Mouse (Mus musculus) myocyte (in vitro differentiated cells): Measurements from ENCODE around the gene Dag1.

Source experiments
- CEBPB ChIP-seq: IDR thresholded peaks from 2 replicates; pipeline ENCODE4 v1.6.1; 2011; ENCODE audit warnings: mild to moderate bottlenecking, moderate library complexity; ENCODE audit not compliant: poor library complexity, insufficient read depth, severe bottlenecking
- E2F4 ChIP-seq: IDR thresholded peaks from one replicate; pipeline ENCODE4 v1.6.1; 2011; ENCODE audit warnings: mild to moderate bottlenecking, control low read depth, moderate library complexity; ENCODE audit not compliant: insufficient read depth
- MAX ChIP-seq: IDR thresholded peaks from one replicate; pipeline ENCODE4 v1.6.1; 2011; ENCODE audit warnings: low read depth, mild to moderate bottlenecking, control low read depth
- MYOG ChIP-seq, 3 experiments: IDR thresholded peaks; one replicate each; pipeline ENCODE4 v1.6.1; 2011; ENCODE audit warnings: control low read depth in 2 of 3, low read depth in 2 of 3, mild to moderate bottlenecking in 2 of 3; ENCODE audit not compliant: insufficient read length in 2 of 3, control insufficient read depth in 1 of 3, insufficient read depth in 1 of 3
- POLR2A ChIP-seq: IDR thresholded peaks from one replicate; pipeline ENCODE4 v1.6.1; 2011; ENCODE audit warnings: low read depth, mild to moderate bottlenecking, control low read depth, moderate library complexity; ENCODE audit not compliant: insufficient read length
- POLR2AphosphoS2 ChIP-seq: IDR thresholded peaks from one replicate; pipeline ENCODE4 v1.6.1; 2011; ENCODE audit warnings: low read depth, control low read depth; ENCODE audit not compliant: insufficient read length
- SRF ChIP-seq: IDR thresholded peaks from one replicate; pipeline ENCODE4 v1.6.1; 2011; ENCODE audit warnings: low read depth; ENCODE audit not compliant: control insufficient read depth, insufficient read length
- TCF12 ChIP-seq: IDR thresholded peaks from one replicate; pipeline ENCODE4 v1.6.1; 2011; ENCODE audit warnings: mild to moderate bottlenecking, control low read depth; ENCODE audit not compliant: poor library complexity, insufficient read depth, severe bottlenecking
- TCF3 ChIP-seq: IDR thresholded peaks from one replicate; pipeline ENCODE4 v1.6.1; 2011; ENCODE audit warnings: low read depth, control low read depth; ENCODE audit not compliant: insufficient read length
- USF1 ChIP-seq: IDR thresholded peaks from one replicate; pipeline ENCODE4 v1.6.1; 2011; ENCODE audit warnings: low read depth, mild to moderate bottlenecking, control low read depth, moderate library complexity

GRCm38 (mm10) chr9:108238831-108239230, 24.9 kb downstream of the Dag1 start:
- TF ChIP-seq POLR2A (no peak), SRF (no peak), MAX (no peak), TCF12 (no peak), POLR2AphosphoS2 (no peak), CEBPB (no peak), MYOG (IDR thresholded peaks at IDR 0.05; ENCODE audit: control insufficient read depth in 1 of 3, insufficient read depth in 1 of 3, insufficient read length in 2 of 3, low read depth in 2 of 3) (no peak), USF1 (no peak), E2F4 (no peak), TCF3 (no peak)
